Mouse (Mus musculus) c-Kit-negative CD71-positive TER-119-positive erythroid progenitor cells, embryonic 14.5 days (primary cell): ENCODE data around the gene Nutf2-ps1.
"Not testable (repeated sequence)": the region's sequence is repeated elsewhere in the genome, so short reads cannot be mapped to it uniquely, and the experiment has no call there.

Source experiments
- DNase-seq: peaks from one replicate; pipeline ENCODE4 v3.0.0-alpha.2; 2013; ENCODE audit warnings: low read depth, low spot score

The Nutf2-ps1 gene

GRCm38 (mm10) chr19:53588968-53589367, at the start of gene Nutf2-ps1:
TSS of gene Nutf2-ps1 (minus strand) at chr19:53589068.
- DNase-seq: not testable (repeated sequence)

DNA sequence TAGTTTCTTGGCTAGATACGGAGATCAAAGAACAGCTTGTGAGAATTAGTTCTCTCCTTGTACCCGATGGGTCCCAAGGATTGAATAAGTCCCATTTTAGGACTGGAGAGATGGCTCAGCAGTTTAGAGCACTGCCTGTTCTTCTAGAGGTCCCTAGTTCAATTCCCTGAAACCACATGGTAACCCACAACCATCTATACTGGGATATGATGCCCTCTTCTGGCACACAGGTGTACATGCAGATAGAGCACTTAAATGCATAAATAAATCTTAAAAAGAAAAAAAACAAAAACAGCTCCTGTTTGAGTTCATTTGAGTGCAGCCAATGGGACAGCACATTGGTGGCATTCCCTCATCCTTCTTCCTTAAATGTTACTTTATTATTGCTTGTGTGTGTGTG, 49.2 kb upstream of the Nutf2-ps1 start:
- no peak for DNase-seq

- DNase-seq: no peak
Observed at GRCm38 (mm10) chr19:53621681-53622080, 32.8 kb upstream of the Nutf2-ps1 start.

- no peak for DNase-seq
Observed at GRCm38 (mm10) chr19:53608921-53609320, 20.1 kb upstream of the Nutf2-ps1 start.

DNA sequence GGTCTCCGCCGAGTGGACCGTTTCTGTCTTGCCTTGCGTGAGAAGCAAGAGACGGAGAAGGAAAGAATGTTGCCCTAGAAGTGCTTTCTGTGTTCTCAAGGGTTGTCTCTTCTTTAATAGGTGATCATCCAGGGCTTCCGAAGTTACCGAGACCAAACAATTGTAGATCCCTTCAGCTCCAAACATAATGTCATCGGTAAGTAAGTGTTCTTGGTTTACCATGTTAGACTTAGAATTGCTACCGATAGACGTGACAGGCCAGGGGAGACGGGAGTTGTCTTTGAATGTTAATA, 12.4 kb upstream of the Nutf2-ps1 start:
- peak; percentile 36 for DNase-seq

GRCm38 (mm10) chr19:53600549-53601362, 11.9 kb upstream of the Nutf2-ps1 start:
- DNase-seq: peak; percentile 44

DNA sequence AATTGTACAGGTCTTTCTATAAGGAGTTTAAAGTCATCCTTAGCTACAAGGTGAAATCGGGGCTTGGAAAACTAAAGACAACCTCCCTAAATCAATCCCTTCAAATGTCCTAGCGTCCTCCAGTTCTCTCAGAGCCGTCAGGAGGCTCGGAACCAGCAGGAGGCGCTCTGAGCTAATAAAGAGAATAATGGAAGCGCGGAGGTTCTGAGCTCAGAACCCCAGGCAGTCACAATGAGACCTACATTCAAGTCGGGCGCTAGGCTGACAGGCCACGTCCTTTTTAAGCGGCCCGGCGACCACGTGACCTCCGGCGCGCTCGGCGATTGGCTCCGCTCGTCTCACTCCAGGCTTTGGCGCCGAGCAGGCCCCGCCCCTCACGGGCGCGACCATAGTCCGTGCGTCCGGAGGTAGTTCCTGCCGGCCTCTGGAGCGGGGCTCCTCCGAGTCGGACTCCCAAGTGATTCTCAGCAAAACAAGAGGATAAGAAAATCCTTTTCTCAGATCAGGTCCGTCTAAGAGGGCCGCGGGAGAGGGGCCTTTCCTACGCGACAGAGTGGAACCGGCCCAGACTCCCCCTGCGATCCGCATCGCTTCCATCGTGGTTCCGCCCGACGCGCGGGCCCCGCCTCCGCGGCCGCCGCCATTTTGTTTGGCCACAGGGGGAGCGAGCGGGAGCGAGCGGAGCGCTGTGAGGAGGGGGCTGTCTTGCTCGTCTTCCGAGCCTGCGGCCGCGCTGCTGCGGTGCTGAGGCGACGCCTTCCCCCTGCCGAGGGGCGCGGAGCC, 11.1 kb upstream of the Nutf2-ps1 start, which contains the start of gene Smc3:
Gene Smc3 (plus strand): TSS at position 642 of the 783 bp plus-strand sequence.
- DNase-seq: peak; percentile 97

DNA sequence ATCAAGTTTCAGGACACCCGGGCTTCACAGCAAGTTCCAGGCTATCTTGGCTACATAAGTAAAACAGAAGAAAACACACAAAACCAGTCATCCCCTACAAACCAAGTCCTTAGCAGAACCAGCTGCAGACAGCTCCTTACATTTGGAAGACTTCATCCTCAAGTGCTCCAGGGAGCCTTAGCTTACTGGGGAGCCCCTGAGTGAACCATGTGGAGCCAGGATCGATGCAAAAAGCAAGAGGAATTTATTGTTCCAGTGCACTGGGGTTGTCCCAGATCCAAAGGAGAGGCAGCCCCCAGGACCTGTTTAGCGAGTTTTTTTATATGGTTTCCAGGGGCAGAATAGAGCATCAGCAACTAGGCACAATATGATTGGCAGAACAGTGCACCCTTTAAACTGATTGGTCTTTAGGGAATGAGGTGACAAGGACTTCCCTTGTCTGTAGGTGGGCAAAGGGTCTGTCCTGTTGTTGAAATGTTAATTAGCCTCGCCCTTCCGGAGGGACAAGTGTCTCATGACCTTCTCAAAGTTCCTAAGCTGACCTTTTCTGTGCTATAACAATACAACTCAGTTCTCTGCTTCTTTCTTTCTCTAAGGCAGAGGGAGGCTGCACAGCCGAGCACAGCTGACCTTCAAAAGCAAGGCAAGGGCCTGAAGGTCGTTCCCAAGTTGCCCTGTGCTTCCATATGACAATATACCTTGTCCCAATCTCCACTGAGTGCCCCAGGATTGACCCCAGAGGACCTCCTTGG, 8.0 kb upstream of the Nutf2-ps1 start:
- DNase-seq: no peak

DNA sequence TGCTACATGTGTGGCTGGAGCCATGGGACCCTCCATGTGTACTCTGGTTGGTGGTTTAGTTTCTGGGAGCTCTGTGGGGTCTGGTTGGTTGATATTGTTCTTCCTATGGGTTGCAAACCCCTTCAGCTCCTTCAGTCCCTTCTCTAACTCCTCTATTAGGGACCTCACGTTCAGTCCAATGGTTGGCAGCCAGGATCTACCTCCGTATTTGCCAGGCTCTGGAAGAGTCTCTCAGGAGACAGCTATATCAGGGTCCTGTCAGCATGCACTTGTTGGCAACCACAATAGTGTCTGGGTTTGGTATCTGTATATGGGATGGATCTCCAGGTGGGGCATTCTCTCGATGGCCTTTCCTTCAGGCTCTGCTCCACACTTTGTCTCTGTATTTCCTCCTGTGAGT, 1.2 kb downstream of the Nutf2-ps1 start:
- not testable (repeated sequence) for DNase-seq

- DNase-seq: not testable (repeated sequence)
Observed at GRCm38 (mm10) chr19:53580271-53580670, 8.6 kb downstream of the Nutf2-ps1 start.

GRCm38 (mm10) chr19:53578597-53579252, 10.1 kb downstream of the Nutf2-ps1 start:
- DNase-seq: peak; percentile 47

DNA sequence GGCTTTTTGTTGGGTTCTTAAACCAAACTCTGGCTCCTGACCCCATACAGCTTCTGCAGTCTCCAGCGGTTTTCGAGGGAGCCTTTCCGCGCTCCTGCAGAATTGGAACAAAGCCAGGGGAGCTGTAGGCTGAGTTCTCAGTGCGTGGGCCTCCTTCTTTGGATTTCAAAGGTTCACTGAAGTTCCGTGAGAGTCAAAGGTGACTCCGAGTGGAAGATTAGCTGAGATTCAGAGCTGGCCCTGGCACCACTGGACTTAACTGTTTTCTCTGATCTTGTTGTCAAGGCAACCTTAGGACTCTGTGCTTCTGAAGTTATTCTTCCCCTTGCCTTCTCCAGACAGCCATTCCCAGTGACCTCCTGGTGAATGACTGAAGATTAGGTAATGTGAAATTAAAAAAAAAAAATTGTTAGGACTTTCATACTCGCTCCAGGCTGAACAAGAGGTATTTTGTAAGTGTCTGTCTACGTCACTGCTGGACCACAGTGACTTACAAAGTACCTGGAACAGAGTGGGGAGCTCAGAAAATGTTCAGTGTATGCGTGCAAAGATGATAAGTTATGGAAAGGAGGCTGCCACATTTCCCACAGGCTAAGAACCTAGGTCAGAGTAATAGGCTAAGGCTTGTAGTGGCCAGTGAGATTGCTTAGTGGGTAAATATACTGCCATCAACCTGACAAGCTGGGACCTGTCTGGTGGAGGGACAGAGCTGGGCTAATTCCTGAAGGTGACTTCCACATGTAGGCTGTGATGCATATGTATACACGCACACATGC, 11.7 kb downstream of the Nutf2-ps1 start:
- DNase-seq: no peak

DNA sequence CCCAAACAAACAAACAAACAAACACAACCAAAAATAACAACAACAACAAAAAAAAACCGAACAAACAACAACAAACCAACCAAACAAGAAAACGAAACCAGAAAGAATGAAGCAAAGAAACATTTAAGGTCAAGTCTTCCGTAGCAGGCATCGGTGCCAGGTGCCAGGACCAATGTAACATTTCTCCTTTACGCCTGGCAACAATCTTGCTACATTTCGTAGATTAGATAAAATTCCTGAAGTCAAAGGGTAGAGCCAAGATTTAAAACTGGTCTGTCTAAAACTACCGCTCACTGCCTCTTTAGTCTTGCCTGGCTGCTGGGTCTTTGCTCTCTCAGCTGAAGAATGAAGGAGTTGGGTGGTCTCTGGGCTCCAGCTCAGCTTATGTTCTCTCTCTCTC, 12.8 kb downstream of the Nutf2-ps1 start:
- no peak for DNase-seq

DNA sequence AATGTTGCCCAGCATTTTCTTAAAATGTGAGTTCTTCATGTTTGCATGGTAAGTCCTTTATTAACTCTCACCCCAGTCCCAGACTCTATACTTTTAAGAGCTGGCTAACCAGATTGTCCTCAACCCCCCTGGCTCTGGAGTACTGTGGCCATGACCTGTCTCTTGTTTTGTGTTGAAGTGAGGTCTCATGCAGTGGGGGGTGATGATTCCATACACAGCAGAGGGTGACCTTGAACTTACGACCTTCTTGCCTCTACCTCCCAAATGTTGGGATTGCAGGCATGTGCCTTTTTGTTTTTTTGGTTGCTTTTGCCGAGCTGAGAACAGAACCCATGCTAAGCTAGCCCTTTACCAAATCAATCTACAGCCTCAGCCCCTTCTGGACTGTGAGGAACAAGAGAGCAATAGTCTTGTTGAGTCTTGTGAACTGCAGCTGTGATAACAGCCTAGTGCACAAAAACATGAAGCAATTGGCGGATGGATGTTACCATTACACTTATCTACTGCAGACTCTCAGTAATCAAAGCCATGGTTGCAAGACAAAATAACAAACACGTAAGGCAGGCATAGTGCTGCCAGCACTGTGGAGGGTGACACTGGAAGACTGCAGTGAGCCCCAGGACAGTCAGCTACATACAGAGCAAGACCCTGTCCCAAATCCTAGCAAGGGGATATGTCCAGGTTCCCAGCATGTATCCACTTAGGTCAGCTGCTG, 13.4 kb downstream of the Nutf2-ps1 start:
- DNase-seq: no peak

DNA sequence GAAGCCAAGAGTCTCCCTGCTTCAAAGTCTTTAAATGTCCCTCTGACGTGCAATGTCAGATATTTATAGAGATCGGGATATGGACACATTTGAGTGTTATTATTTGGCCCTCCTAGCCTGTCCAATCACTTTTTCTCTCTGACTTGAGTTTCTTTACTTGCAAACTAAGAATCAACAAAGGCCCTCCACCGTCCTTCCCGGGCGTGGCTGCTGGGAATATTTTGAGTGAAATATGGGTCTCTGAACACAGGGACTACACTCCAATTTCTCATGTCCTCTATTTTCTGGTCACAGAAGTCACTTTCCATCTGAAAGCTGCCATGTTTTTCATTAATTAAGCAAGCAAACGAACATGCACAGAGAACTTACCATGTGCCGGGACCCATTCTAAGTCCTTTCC, 14.3 kb downstream of the Nutf2-ps1 start:
- DNase-seq: no peak

- DNase-seq: no peak
Observed at GRCm38 (mm10) chr19:53574131-53574530, 14.7 kb downstream of the Nutf2-ps1 start.

DNA sequence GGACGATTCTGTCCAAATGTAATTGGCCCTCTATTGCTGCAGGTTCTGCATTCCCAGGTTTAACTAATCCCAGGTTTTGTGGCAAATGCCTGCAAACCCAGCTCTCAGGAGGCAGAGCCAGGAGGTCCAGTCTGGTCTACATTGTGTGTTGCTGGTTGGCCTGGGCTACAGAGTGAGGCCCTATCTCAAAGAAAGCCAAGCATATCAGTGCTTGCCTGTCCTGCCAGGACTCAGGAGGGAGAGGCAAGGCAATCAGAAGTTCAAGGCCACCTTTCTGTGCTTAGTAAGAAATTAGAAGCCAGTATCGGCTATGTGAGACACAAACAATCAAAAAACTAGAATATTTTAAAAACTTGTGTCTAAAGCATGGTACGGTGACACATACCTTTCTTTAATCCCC, 15.7 kb downstream of the Nutf2-ps1 start:
- no peak for DNase-seq

- no peak for DNase-seq
Observed at GRCm38 (mm10) chr19:53572607-53573006, 16.3 kb downstream of the Nutf2-ps1 start.

DNA sequence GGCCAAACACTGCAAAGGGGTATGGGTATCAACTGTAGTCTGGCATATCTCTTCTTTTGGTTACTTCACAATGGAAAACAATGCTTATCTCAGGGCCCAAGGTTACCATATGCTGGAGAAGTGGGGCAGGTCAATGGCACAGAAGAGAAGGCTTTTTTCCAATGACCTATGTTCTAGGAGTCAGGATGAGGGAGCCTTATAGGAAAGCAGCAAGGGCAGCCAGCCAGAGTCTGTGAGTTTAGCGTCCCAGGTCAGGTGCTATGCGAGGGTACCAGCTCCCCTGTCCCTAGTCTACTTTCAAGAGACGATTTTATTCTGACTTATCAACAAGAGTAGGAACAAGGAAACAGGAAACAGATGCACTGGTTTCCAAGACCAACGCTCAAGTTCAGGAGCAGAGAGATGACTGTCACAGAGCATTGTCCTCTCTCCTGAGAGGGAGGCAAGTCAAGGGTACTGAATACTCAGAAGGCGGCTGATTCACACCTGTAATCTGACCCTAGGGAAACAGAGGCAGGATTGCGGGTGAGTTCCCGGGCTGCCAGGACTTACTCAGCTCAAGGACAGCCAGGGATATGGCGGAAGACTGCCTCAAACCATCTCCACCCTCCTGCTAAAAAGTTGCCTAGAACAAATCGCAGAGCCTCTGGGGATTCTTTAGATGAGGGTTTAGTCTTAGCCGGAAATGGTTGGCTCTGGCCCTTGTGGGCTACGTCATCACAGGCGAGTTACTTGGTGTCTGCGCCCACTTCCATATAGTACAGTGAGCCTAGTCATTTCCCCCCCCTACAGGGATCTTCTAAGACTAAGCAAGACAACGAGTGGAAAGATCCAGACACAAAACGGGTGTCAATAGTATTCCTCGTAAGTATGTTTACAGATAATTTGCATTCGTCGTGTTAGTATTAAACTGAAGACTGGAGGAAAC, 17.1 kb downstream of the Nutf2-ps1 start:
- no peak for DNase-seq
